Mouse (Mus musculus) heart, embryonic 16.5 days (tissue): ENCODE results near the gene Cpne6. TPM values are rescaled to one million over a fixed set of nuclear protein-coding genes. Genes with fewer than 3 reads are reported as not detected.

ENCODE experiments used
- ATAC-seq: fragments of 200-750 bp; cut with Nextera tagmentation; replicated peaks from 2 replicates; pipeline ENCODE4 v1.8.0; 2017; ENCODE audit warnings: moderate number of reproducible peaks; ENCODE audit not compliant: insufficient read depth, low FRiP score; ENCODE audit errors: extremely low read depth
- H3K27ac ChIP-seq: fragments of 300-500 bp; sonication (generic); 2 replicates; pipeline ENCODE4 v1.5.1; 2014; ENCODE audit warnings: mild to moderate bottlenecking, low read length, control low read depth, moderate library complexity
- H3K27me3 ChIP-seq: fragments of 300-500 bp; sonication (generic); 2 replicates; pipeline ENCODE4 v1.6.1; 2014; ENCODE audit warnings: low read length, mixed read lengths; ENCODE audit not compliant: control insufficient read depth, insufficient read depth
- H3K36me3 ChIP-seq: fragments of 300-500 bp; sonication (generic); 2 replicates; pipeline ENCODE4 v1.6.1; 2014; ENCODE audit not compliant: control insufficient read depth, insufficient read depth
- H3K4me1 ChIP-seq: fragments of 300-500 bp; sonication (generic); 2 replicates; pipeline ENCODE4 v1.6.1; 2014; ENCODE audit warnings: low read length, mixed read lengths; ENCODE audit not compliant: control insufficient read depth, insufficient read depth
- H3K4me2 ChIP-seq: fragments of 300-500 bp; sonication (generic); 2 replicates; pipeline ENCODE4 v1.6.1; 2014; ENCODE audit warnings: low read depth, mild to moderate bottlenecking, control low read depth, low read length
- H3K4me3 ChIP-seq: fragments of 300-500 bp; sonication (generic); 2 replicates; pipeline ENCODE4 v1.5.1; 2014; ENCODE audit warnings: mild to moderate bottlenecking, control low read depth, low read length
- H3K9ac ChIP-seq: fragments of 300-500 bp; sonication (generic); 2 replicates; pipeline ENCODE4 v1.6.1; 2014; ENCODE audit warnings: low read length, control low read depth
- H3K9me3 ChIP-seq: fragments of 300-500 bp; sonication (generic); replicated peaks from 2 replicates; pipeline ENCODE4 v1.6.1; 2016; ENCODE audit warnings: low read length; ENCODE audit not compliant: control insufficient read depth
- WGBS: fragments of 180-500 bp; shearing (Covaris S2); extraction: QIAGEN DNeasy Blood & Tissue Kit; methylation state at CpG from one replicate; pipeline ENCODE4 v1.1.7; 2014; 5-methylcytosine and 5-hydroxymethylcytosine counted together
- polyA plus RNA-seq: library from polyadenylated mRNA; unstranded; fragments of >200 nt; fragmentation: Nextera tagmentation; extraction: Ambion mirVana; gene quantifications from 2 replicates; pipeline ENCODE4 v1.2.1, GENCODE M21; 2015

Gene Cpne6
- polyA plus RNA-seq, 1 experiment from 2014 or later, result 0.21 TPM

- Histone ChIP-seq H3K4me2 (peak within 1 kb of the TSS; percentile 81), H3K36me3 (peaks cover 11% of the 10 kb centered on the region; the same call in 1 of the 2 replicates), H3K4me1 (peaks cover 7% of the 10 kb centered on the region), H3K27ac (peak within 1 kb of the TSS; percentile 84), H3K4me3 (peak within 1 kb of the TSS; percentile 73), H3K27me3 (no peaks in the 10 kb centered on the region), H3K9me3 (no peaks in the 10 kb centered on the region), H3K9ac (peak within 1 kb of the TSS; percentile 78)
- ATAC-seq, result peak; percentile 92
- under 1% methylated on average over 32 of the region's 32 CpGs for WGBS
These were observed 30.0 kb downstream of the Cpne6 start, which contains the start of gene Pck2 for GRCm38 (mm10) chr14:55540067-55540786. TSS of gene Pck2 (plus strand) at chr14:55540266.

GRCm38 (mm10) chr14:55540787-55541321 is 30.6 kb downstream of the Cpne6 start:
- H3K9ac ChIP-seq, result peak overlapping the region; percentile 78
- peak overlapping the region; percentile 73 for H3K4me3 ChIP-seq
- 4% methylated on average over 10 of the region's 10 CpGs for WGBS
- H3K27ac ChIP-seq, result peak overlapping the region; percentile 84
- ATAC-seq, result peak; percentile 58
- H3K27me3 ChIP-seq, result no peaks in the 10 kb centered on the region
- peaks cover 12% of the 10 kb centered on the region; the same call in 1 of the 2 replicates for H3K36me3 ChIP-seq
- H3K4me2 ChIP-seq, result peak overlapping the region; percentile 81
- no peaks in the 10 kb centered on the region for H3K9me3 ChIP-seq
- peaks cover 7% of the 10 kb centered on the region for H3K4me1 ChIP-seq

GRCm38 (mm10) chr14:55542268-55542667 is 32.0 kb downstream of the Cpne6 start:
- Histone ChIP-seq H3K27me3 (no peaks in the 10 kb centered on the region), H3K4me3 (no peak overlapping the region), H3K4me2 (no peak overlapping the region), H3K27ac (no peak overlapping the region), H3K9me3 (no peaks in the 10 kb centered on the region), H3K36me3 (peaks cover 17% of the 10 kb centered on the region; the same call in 1 of the 2 replicates), H3K9ac (no peak overlapping the region), H3K4me1 (peaks cover 7% of the 10 kb centered on the region)
- 94% methylated on average over 12 of the region's 12 CpGs for WGBS
- no peak for ATAC-seq

GRCm38 (mm10) chr14:55544334-55544733 is 34.1 kb downstream of the Cpne6 start:
- ATAC-seq, result no peak
- Histone ChIP-seq H3K4me1 (peaks cover 7% of the 10 kb centered on the region), H3K4me2 (no peak overlapping the region), H3K36me3 (peaks cover 30% of the 10 kb centered on the region), H3K4me3 (no peak overlapping the region), H3K27me3 (no peaks in the 10 kb centered on the region), H3K9me3 (no peaks in the 10 kb centered on the region), H3K27ac (no peak overlapping the region), H3K9ac (no peak overlapping the region)
- WGBS, result 66% methylated on average over 9 of the region's 9 CpGs

- H3K36me3 ChIP-seq, result peaks cover 19% of the 10 kb centered on the region
- ATAC-seq, result no peak
These were observed 39.9 kb downstream of the Cpne6 start for GRCm38 (mm10) chr14:55550191-55550590.

GRCm38 (mm10) chr14:55551347-55551746 is 41.1 kb downstream of the Cpne6 start:
- no peaks in the 10 kb centered on the region for H3K4me1 ChIP-seq
- no peaks in the 10 kb centered on the region for H3K9me3 ChIP-seq

More at GRCm38 (mm10) chr14:55550191-55550590, 39.9 kb downstream of the Cpne6 start:
- Histone ChIP-seq H3K9ac (no peak overlapping the region), H3K9me3 (no peaks in the 10 kb centered on the region), H3K4me3 (no peak overlapping the region), H3K27ac (no peak overlapping the region), H3K4me2 (no peak overlapping the region), H3K27me3 (no peaks in the 10 kb centered on the region), H3K4me1 (no peaks in the 10 kb centered on the region)
- WGBS, result 76% methylated on average over 6 of the region's 6 CpGs

GRCm38 (mm10) chr14:55551794-55552193 is 41.5 kb downstream of the Cpne6 start:
- Histone ChIP-seq H3K27me3 (no peaks in the 10 kb centered on the region), H3K4me3 (no peak overlapping the region), H3K36me3 (peaks cover 13% of the 10 kb centered on the region), H3K27ac (no peak overlapping the region), H3K4me1 (peaks cover 2% of the 10 kb centered on the region; the same call in 1 of the 2 replicates), H3K9me3 (no peaks in the 10 kb centered on the region), H3K9ac (no peak overlapping the region), H3K4me2 (no peak overlapping the region)
- ATAC-seq, result no peak
- 90% methylated on average over 8 of the region's 8 CpGs for WGBS

More at GRCm38 (mm10) chr14:55551347-55551746, 41.1 kb downstream of the Cpne6 start:
- H3K27ac ChIP-seq, result no peak overlapping the region
- no peak overlapping the region for H3K4me2 ChIP-seq
- no peak for ATAC-seq
- peaks cover 17% of the 10 kb centered on the region for H3K36me3 ChIP-seq
- H3K9ac ChIP-seq, result no peak overlapping the region
- 68% methylated on average over 5 of the region's 5 CpGs for WGBS
- no peaks in the 10 kb centered on the region for H3K27me3 ChIP-seq
- H3K4me3 ChIP-seq, result no peak overlapping the region

- no peak for ATAC-seq
- H3K9me3 ChIP-seq, result no peaks in the 10 kb centered on the region
- H3K9ac ChIP-seq, result no peak overlapping the region
- no peak overlapping the region for H3K4me2 ChIP-seq
- H3K27ac ChIP-seq, result no peak overlapping the region
- H3K27me3 ChIP-seq, result no peaks in the 10 kb centered on the region
- H3K4me1 ChIP-seq, result peaks cover 4% of the 10 kb centered on the region; the same call in 1 of the 2 replicates
- H3K4me3 ChIP-seq, result no peak overlapping the region
- H3K36me3 ChIP-seq, result no peaks in the 10 kb centered on the region
These were observed 44.4 kb downstream of the Cpne6 start for GRCm38 (mm10) chr14:55554635-55555034.

GRCm38 (mm10) chr14:55555788-55556187 is 45.5 kb downstream of the Cpne6 start:
- no peaks in the 10 kb centered on the region for H3K9me3 ChIP-seq
- H3K27me3 ChIP-seq, result no peaks in the 10 kb centered on the region
- peaks cover 4% of the 10 kb centered on the region; the same call in 1 of the 2 replicates for H3K4me1 ChIP-seq
- ATAC-seq, result no peak
- no peak overlapping the region for H3K4me3 ChIP-seq
- no peak overlapping the region for H3K9ac ChIP-seq
- no peaks in the 10 kb centered on the region for H3K36me3 ChIP-seq
- H3K4me2 ChIP-seq, result no peak overlapping the region
- H3K27ac ChIP-seq, result no peak overlapping the region
- 65% methylated on average over 3 of the region's 3 CpGs for WGBS
